Mouse (Mus musculus) MEL (cell line): ENCODE data around the gene Fbxl7.

Experiments used
- BHLHE40 ChIP-seq: IDR thresholded peaks from 2 replicates; pipeline ENCODE4 v1.6.1; 2012; ENCODE audit warnings: low read depth, mild to moderate bottlenecking, inconsistent platforms, low read length, improper control_type of control experiment, borderline replicate concordance
- CTCF ChIP-seq, 3 experiments: IDR thresholded peaks in 2 of 3; conservative IDR thresholded peaks in 1 of 3; 2 replicates each; pipeline ENCODE4 v1.5.1; 2011 to 2012; ENCODE audit warnings: low read length in 3 of 3, low read depth in 2 of 3, mild to moderate bottlenecking in 2 of 3, improper control_type of control experiment in 1 of 3, inconsistent platforms in 1 of 3, mixed read lengths in 1 of 3, moderate library complexity in 1 of 3; ENCODE audit not compliant: control insufficient read depth in 1 of 3, insufficient read depth in 1 of 3, poor library complexity in 1 of 3, severe bottlenecking in 1 of 3
- TCF12 ChIP-seq: IDR thresholded peaks from 2 replicates; pipeline ENCODE4 v1.6.1; 2014; ENCODE audit warnings: low read depth, mild to moderate bottlenecking, inconsistent platforms, low read length, improper control_type of control experiment, moderate library complexity
- UBTF ChIP-seq: IDR thresholded peaks from 2 replicates; pipeline ENCODE4 v1.6.1; 2012; ENCODE audit warnings: low read depth, mild to moderate bottlenecking, inconsistent platforms, low read length, improper control_type of control experiment, moderate library complexity, borderline replicate concordance; ENCODE audit not compliant: insufficient read depth

- TF ChIP-seq BHLHE40 (no peak), TCF12 (no peak), CTCF (IDR thresholded peaks at IDR 0.05 in 2 of 3, conservative IDR thresholded peaks at IDR 0.05 in 1 of 3; ENCODE audit: control insufficient read depth in 1 of 3, insufficient read depth in 1 of 3, low read depth in 2 of 3, low read length in 3 of 3, poor library complexity in 1 of 3, severe bottlenecking in 1 of 3) (no peak), UBTF (no peak)
These were observed 33.2 kb downstream of the Fbxl7 start for GRCm38 (mm10) chr15:26862173-26862572.
